Mouse (Mus musculus) limb, embryonic 11.5 days (tissue): ENCODE results near the gene Syce2. TPM values are rescaled to one million over a fixed set of nuclear protein-coding genes. Genes with fewer than 3 reads are reported as not detected.

Source experiments
- ATAC-seq: fragments of 200-750 bp; cut with Nextera tagmentation; 2 replicates; pipeline ENCODE4 v1.8.0; 2017; ENCODE audit warnings: low read depth; ENCODE audit not compliant: insufficient number of reproducible peaks, low FRiP score, low TSS enrichment
- DNase-seq: peaks from one replicate; pipeline ENCODE4 v3.0.0-alpha.2; 2015; ENCODE audit warnings: low spot score
- H3K27ac ChIP-seq: fragments of 300-500 bp; sonication (generic); replicated peaks from 2 replicates; pipeline ENCODE4 v1.5.1; 2014; ENCODE audit warnings: low read depth, mild to moderate bottlenecking, low read length
- H3K27me3 ChIP-seq: fragments of 300-500 bp; sonication (generic); 2 replicates; pipeline ENCODE4 v1.6.1; 2014; ENCODE audit warnings: mild to moderate bottlenecking, low read length, mixed read lengths; ENCODE audit not compliant: control insufficient read depth, insufficient read depth
- H3K36me3 ChIP-seq: fragments of 300-500 bp; sonication (generic); 2 replicates; pipeline ENCODE4 v1.6.1; 2014; ENCODE audit warnings: mild to moderate bottlenecking, low read length, moderate library complexity, mixed read lengths; ENCODE audit not compliant: control insufficient read depth, insufficient read depth
- H3K4me1 ChIP-seq: fragments of 300-500 bp; sonication (generic); 2 replicates; pipeline ENCODE4 v1.6.1; 2014; ENCODE audit warnings: low read length, mixed read lengths; ENCODE audit not compliant: control insufficient read depth, insufficient read depth
- H3K4me2 ChIP-seq: fragments of 300-500 bp; sonication (generic); 2 replicates; pipeline ENCODE4 v1.6.1; 2014; ENCODE audit warnings: low read depth, mild to moderate bottlenecking, moderate library complexity; ENCODE audit not compliant: severe bottlenecking
- H3K4me3 ChIP-seq: fragments of 300-500 bp; sonication (generic); 2 replicates; pipeline ENCODE4 v1.5.1; 2014; ENCODE audit warnings: low read depth, low read length
- H3K9ac ChIP-seq: fragments of 300-500 bp; sonication (generic); 2 replicates; pipeline ENCODE4 v1.6.1; 2014; ENCODE audit warnings: mild to moderate bottlenecking, low read length
- H3K9me3 ChIP-seq: fragments of 300-500 bp; sonication (generic); 2 replicates; pipeline ENCODE4 v1.6.1; 2016; ENCODE audit warnings: low read length; ENCODE audit not compliant: control insufficient read depth
- WGBS: fragments of 180-500 bp; shearing (Covaris S2); extraction: QIAGEN DNeasy Blood & Tissue Kit; methylation state at CpG from one replicate; pipeline ENCODE4 v1.1.7; 2014; 5-methylcytosine and 5-hydroxymethylcytosine counted together
- polyA plus RNA-seq: library from polyadenylated mRNA; unstranded; fragments of >200 nt; fragmentation: Nextera tagmentation; extraction: Ambion mirVana; gene quantifications from 2 replicates; pipeline ENCODE4 v1.2.1, GENCODE M21; 2014

Gene Syce2
- polyA plus RNA-seq, 1 experiment from 2014 or later, result 89.0 TPM

DNA sequence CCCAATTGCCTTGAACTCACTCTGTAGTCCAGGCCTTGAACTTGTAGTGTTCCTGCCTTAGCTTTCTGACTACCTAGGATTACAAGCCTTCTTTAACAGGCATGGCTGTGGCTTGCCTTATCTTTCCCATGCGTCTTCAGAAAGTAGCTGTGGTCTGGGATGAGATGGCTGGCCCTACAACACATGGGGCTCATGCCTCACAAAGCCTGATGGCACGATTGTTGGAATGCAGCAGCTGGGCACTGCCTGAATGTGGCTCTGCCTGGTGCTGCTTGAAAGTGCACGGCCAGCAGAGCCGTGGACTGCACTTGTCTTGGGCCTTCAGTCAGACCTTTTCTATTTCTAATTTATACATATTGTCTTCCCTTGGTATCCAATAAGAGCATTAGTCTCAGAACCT, 12.8 kb downstream of the Syce2 start:
- H3K27me3 ChIP-seq, result no peaks in the 10 kb centered on the region
- no peak overlapping the region for H3K4me2 ChIP-seq
- H3K36me3 ChIP-seq, result peaks cover 11% of the 10 kb centered on the region
- H3K4me3 ChIP-seq, result no peak overlapping the region
- no peak for ATAC-seq
- WGBS, result 90% methylated on average over 4 of the region's 4 CpGs
- H3K4me1 ChIP-seq, result no peaks in the 10 kb centered on the region
- no peak overlapping the region for H3K27ac ChIP-seq
- no peak for DNase-seq
- H3K9ac ChIP-seq, result no peak overlapping the region
- H3K9me3 ChIP-seq, result no peaks in the 10 kb centered on the region

DNA sequence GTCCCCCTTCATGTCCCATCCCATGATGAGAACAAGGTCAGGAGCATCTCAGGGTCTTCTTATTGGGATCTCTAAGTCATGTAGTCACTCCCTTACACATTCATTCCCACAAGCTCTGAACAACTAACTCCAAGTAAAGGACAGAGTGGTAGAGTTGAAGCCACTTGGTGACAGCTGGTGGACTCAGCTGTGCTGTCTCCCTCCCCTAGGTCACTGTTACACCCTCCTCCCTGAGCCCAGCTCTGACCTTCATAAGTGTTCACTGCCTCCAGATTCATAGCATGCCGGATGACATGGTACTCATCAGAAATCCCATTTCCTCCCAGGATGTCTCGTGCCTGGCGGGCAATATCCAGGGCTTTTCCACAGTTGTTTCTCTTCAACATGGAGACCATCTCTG, 16.4 kb downstream of the Syce2 start:
- no peak overlapping the region for H3K9ac ChIP-seq
- H3K4me3 ChIP-seq, result no peak overlapping the region
- no peaks in the 10 kb centered on the region for H3K27me3 ChIP-seq
- H3K4me2 ChIP-seq, result no peak overlapping the region
- WGBS, result 93% methylated on average over 3 of the region's 3 CpGs
- DNase-seq, result no peak
- H3K36me3 ChIP-seq, result peaks cover 11% of the 10 kb centered on the region
- no peaks in the 10 kb centered on the region for H3K9me3 ChIP-seq
- ATAC-seq, result no peak
- H3K27ac ChIP-seq, result no peak overlapping the region
- peaks cover 6% of the 10 kb centered on the region for H3K4me1 ChIP-seq

DNA sequence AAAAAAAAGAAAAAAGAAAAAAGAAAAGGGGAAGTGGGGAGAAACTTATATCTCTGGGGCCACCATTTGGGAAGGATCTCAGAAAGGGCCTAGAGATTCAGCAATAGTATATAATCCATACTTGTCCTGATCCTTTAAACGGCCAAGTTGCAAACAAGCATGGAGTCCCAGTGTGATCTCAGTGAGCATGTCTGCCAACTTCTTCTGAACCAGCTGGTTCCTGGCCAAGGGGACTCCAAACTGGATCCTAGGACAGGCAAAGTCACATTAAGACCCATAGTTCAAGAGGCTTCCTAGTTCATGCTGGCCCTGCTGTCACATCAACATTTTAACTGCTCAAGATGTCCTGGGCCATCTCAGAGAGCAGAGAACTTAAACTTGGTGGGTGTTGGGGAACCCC, 17.2 kb downstream of the Syce2 start:
- 97% methylated on average over 1 of the region's 1 CpGs for WGBS
- Histone ChIP-seq H3K9me3 (no peaks in the 10 kb centered on the region), H3K4me3 (no peak overlapping the region), H3K27ac (no peak overlapping the region), H3K4me2 (no peak overlapping the region), H3K36me3 (peaks cover 11% of the 10 kb centered on the region), H3K4me1 (peaks cover 6% of the 10 kb centered on the region), H3K27me3 (no peaks in the 10 kb centered on the region), H3K9ac (no peak overlapping the region)
- ATAC-seq (no peak), DNase-seq (no peak)

DNA sequence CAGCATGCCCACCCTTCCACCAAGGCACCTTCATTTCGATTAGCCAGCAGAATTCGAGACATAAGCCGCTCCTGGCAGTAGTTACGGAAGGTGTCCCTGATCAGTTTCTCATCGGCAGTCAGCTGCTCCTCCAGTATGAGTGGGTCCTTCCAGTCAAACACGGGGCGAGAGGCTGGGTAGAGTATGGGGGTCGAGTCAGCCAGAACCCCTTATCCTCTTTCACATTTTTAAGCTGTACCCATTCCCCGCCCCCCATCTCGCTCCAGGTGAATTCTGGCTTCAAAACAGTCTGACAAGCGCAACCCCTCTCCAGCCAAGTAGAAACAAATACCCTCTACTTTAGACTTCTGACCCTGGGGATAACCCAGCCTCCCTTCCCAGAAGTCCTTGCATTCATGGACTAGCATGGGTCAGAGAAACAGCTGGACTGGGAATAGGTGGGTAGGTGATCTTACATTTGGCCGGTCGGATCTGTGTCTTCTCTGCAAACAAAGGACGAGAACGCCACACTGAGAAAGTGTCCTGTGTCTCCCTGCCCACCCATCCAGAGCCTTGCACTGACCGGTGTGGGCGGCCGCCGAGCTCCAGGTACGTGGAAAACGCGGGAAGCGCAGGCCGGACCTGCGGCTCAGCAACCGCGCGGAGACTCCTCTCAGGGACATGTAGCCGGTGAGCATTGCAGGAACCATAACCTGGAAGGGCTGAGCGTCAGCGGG, 21.2 kb downstream of the Syce2 start:
- H3K4me1 ChIP-seq, result peaks cover 6% of the 10 kb centered on the region
- ATAC-seq (peak; percentile 36), DNase-seq (no peak)
- H3K4me3 ChIP-seq, result peak overlapping the region; percentile 71
- 13% methylated on average over 31 of the region's 31 CpGs for WGBS
- no peaks in the 10 kb centered on the region for H3K9me3 ChIP-seq
- peaks cover 3% of the 10 kb centered on the region; the same call in 1 of the 2 replicates for H3K36me3 ChIP-seq
- no peak overlapping the region for H3K27ac ChIP-seq
- no peaks in the 10 kb centered on the region for H3K27me3 ChIP-seq
- peak overlapping the region; percentile 73 for H3K9ac ChIP-seq
- peak overlapping the region; percentile 85 for H3K4me2 ChIP-seq

DNA sequence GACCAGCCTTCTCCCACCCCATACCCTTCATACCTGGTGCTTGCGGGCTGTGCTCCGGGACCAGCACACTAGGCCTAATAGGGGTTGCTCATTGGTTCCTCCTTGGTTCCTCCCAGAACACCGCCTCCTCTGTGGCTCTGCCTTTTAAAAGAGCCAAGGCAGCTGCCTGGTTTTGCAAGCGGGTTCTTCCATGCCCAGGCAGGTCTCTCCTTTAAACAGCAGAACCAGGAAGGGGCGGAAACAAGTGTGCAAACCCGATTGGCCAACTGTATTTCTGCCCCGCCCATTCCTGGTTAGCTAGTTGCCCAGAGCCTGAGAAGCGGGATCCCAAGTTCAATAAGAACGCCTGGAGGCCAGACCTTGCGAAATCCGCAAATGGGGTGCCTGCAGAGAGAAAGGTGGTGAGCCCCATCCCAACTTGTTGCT, 21.8 kb downstream of the Syce2 start, which contains the start of gene Gcdh:
Gene Gcdh, minus strand, starts transcription at position 213 of the 426 bp plus-strand sequence.
- WGBS, result 0% methylated on average over 11 of the region's 11 CpGs
- Histone ChIP-seq H3K36me3 (peaks cover 3% of the 10 kb centered on the region; the same call in 1 of the 2 replicates), H3K4me3 (peak within 1 kb of the TSS; percentile 71), H3K27ac (no peak within 1 kb of the TSS), H3K9me3 (no peaks in the 10 kb centered on the region), H3K4me2 (peak within 1 kb of the TSS; percentile 85), H3K9ac (peak within 1 kb of the TSS; percentile 73), H3K4me1 (peaks cover 6% of the 10 kb centered on the region), H3K27me3 (no peaks in the 10 kb centered on the region)
- peak; percentile 89 for ATAC-seq
- peak; percentile 92 for DNase-seq

DNA sequence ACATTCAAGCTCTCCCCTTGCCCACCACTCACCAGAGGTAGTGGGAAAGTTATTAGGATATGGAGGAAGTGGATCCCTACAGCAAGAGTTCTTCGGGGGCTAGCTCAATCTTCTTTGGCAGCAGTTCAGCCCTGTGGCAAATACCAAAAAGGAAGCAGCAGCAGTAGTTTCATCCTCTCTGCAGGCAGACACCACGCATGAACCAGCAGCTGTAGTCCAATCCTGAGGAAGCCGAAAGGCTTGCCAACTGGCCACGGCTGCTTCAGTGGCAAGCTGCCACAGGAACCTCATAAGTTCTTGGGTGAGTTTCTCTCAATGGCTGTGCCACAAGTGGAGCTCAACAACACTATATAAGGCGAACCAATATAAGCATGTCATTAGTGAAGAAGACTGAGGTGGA, 24.1 kb downstream of the Syce2 start:
- ATAC-seq (no peak), DNase-seq (no peak)
- Histone ChIP-seq H3K4me2 (no peak overlapping the region), H3K4me1 (peaks cover 6% of the 10 kb centered on the region), H3K4me3 (no peak overlapping the region), H3K9ac (no peak overlapping the region), H3K9me3 (no peaks in the 10 kb centered on the region), H3K36me3 (no peaks in the 10 kb centered on the region), H3K27ac (no peak overlapping the region), H3K27me3 (no peaks in the 10 kb centered on the region)
- 88% methylated on average over 5 of the region's 5 CpGs for WGBS

DNA sequence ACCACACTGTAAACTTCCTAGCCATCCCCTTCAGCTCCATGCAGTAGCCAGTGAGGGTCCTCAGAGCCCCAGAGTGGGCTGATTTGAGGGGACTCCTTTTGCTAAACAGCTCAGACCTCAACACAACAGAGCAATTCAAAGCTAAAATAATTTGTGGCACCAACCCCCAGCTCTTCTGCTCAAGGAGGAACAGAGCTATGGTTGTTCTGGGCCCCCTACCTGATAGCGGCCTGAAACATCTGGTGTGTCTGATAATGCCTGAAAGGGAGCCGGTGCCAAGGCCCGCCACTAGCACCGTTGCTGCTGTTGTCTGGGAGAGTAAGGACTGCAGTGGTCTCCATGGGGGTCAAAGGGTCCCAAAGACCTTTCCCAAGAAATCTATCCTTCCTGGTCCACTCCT, 29.2 kb downstream of the Syce2 start:
- H3K4me3 ChIP-seq, result no peak overlapping the region
- 72% methylated on average over 4 of the region's 4 CpGs for WGBS
- peaks cover 3% of the 10 kb centered on the region; the same call in 1 of the 2 replicates for H3K27me3 ChIP-seq
- no peak overlapping the region for H3K9ac ChIP-seq
- H3K4me2 ChIP-seq, result 0 out of 2 replicates have a peak overlapping the region, but pooled peaks have one; percentile 12
- H3K27ac ChIP-seq, result no peak overlapping the region
- DNase-seq (no peak), ATAC-seq (no peak)
- H3K9me3 ChIP-seq, result no peaks in the 10 kb centered on the region
- H3K4me1 ChIP-seq, result peaks cover 8% of the 10 kb centered on the region; the same call in 1 of the 2 replicates
- no peaks in the 10 kb centered on the region for H3K36me3 ChIP-seq

DNA sequence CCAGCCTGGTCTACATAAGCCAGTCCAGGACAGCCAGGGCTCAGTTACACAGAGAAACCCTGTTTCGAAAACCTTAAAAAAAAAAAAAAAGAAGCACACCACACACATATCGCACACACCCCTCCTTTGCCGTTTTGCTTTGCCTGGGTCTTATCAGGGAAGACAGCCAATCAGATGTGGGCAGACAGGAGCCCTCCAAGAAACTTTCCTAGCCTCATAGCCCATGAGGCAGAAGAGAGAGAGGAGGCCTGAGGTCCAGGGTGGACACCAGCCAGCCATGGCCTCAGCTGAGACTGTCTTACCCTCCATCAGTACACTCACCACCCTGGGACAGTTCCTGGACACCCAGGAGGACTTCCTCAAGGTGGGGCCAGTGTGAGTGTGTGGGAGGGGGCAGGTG, 29.8 kb downstream of the Syce2 start, which contains the start of gene Klf1:
Gene Klf1, plus strand, starts transcription at position 177 of the 400 bp plus-strand sequence.
- Histone ChIP-seq H3K4me1 (peaks cover 8% of the 10 kb centered on the region; the same call in 1 of the 2 replicates), H3K27ac (0 out of 2 replicates have a peak within 1 kb of the TSS, but pooled peaks have one; percentile 21), H3K4me3 (peak within 1 kb of the TSS; percentile 64), H3K27me3 (peaks cover 3% of the 10 kb centered on the region; the same call in 1 of the 2 replicates), H3K4me2 (peak within 1 kb of the TSS; percentile 97), H3K9ac (peak within 1 kb of the TSS; percentile 78), H3K9me3 (no peaks in the 10 kb centered on the region), H3K36me3 (no peaks in the 10 kb centered on the region)
- ATAC-seq (no peak), DNase-seq (no peak)
- 79% methylated on average over 3 of the region's 3 CpGs for WGBS
